Mouse (Mus musculus) limb, embryonic 11.5 days (tissue): ENCODE measurements around the gene Ajm1. TPM values are rescaled to one million over a fixed set of nuclear protein-coding genes. Genes with fewer than 3 reads are reported as not detected.
A peak's percentile ranks its signal among the peaks of the same experiment; 100 is the strongest.

ENCODE experiments used
- ATAC-seq: fragments of 200-750 bp; cut with Nextera tagmentation; 2 replicates; pipeline ENCODE4 v1.8.0; 2017; ENCODE audit warnings: low read depth; ENCODE audit not compliant: insufficient number of reproducible peaks, low FRiP score, low TSS enrichment
- DNase-seq: peaks from one replicate; pipeline ENCODE4 v3.0.0-alpha.2; 2015; ENCODE audit warnings: low spot score
- H3K27ac ChIP-seq: fragments of 300-500 bp; sonication (generic); replicated peaks from 2 replicates; pipeline ENCODE4 v1.5.1; 2014; ENCODE audit warnings: low read depth, mild to moderate bottlenecking, low read length
- H3K27me3 ChIP-seq: fragments of 300-500 bp; sonication (generic); 2 replicates; pipeline ENCODE4 v1.6.1; 2014; ENCODE audit warnings: mild to moderate bottlenecking, low read length, mixed read lengths; ENCODE audit not compliant: control insufficient read depth, insufficient read depth
- H3K36me3 ChIP-seq: fragments of 300-500 bp; sonication (generic); 2 replicates; pipeline ENCODE4 v1.6.1; 2014; ENCODE audit warnings: mild to moderate bottlenecking, low read length, moderate library complexity, mixed read lengths; ENCODE audit not compliant: control insufficient read depth, insufficient read depth
- H3K4me1 ChIP-seq: fragments of 300-500 bp; sonication (generic); 2 replicates; pipeline ENCODE4 v1.6.1; 2014; ENCODE audit warnings: low read length, mixed read lengths; ENCODE audit not compliant: control insufficient read depth, insufficient read depth
- H3K4me2 ChIP-seq: fragments of 300-500 bp; sonication (generic); 2 replicates; pipeline ENCODE4 v1.6.1; 2014; ENCODE audit warnings: low read depth, mild to moderate bottlenecking, moderate library complexity; ENCODE audit not compliant: severe bottlenecking
- H3K4me3 ChIP-seq: fragments of 300-500 bp; sonication (generic); 2 replicates; pipeline ENCODE4 v1.5.1; 2014; ENCODE audit warnings: low read depth, low read length
- H3K9ac ChIP-seq: fragments of 300-500 bp; sonication (generic); 2 replicates; pipeline ENCODE4 v1.6.1; 2014; ENCODE audit warnings: mild to moderate bottlenecking, low read length
- H3K9me3 ChIP-seq: fragments of 300-500 bp; sonication (generic); 2 replicates; pipeline ENCODE4 v1.6.1; 2016; ENCODE audit warnings: low read length; ENCODE audit not compliant: control insufficient read depth
- WGBS: fragments of 180-500 bp; shearing (Covaris S2); extraction: QIAGEN DNeasy Blood & Tissue Kit; methylation state at CpG from one replicate; pipeline ENCODE4 v1.1.7; 2014; 5-methylcytosine and 5-hydroxymethylcytosine counted together
- polyA plus RNA-seq: library from polyadenylated mRNA; unstranded; fragments of >200 nt; fragmentation: Nextera tagmentation; extraction: Ambion mirVana; gene quantifications from 2 replicates; pipeline ENCODE4 v1.2.1, GENCODE M21; 2014

The Ajm1 gene
- polyA plus RNA-seq, 1 experiment from 2014 or later: 0.04 TPM

DNA sequence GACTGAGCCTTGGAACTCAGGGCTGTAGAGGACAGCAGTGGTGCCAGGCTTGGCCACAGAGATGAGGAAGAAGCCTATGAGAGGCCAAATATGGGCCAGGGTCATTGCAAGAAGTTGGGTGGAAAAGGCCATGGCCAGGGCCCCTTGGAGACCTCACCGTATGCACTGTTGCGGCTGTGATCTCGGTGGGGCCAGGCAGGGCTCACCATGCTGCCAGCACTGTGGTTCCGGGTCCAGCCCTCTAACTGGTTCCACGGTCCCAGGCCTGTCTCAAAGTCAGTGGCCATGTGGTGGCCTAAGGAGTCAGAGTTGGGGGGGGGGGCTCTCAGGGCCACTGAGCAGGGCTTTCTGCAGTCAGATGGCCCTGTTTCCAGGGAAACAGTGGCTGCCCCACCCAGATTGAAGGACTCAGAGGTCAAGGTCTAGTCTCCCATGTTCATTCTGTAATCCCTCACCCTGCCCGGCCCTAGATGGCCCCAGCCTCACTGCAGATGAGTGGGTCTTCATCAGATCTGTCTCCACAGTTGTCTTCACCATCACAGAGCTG is 13.0 kb downstream of the Ajm1 start:
- ATAC-seq: no peak
- no peak for DNase-seq
- H3K9ac ChIP-seq: no peak overlapping the region
- 92% methylated on average over 6 of the region's 6 CpGs for WGBS
- H3K4me3 ChIP-seq: no peak overlapping the region
- H3K4me2 ChIP-seq: no peak overlapping the region
- no peaks in the 10 kb centered on the region for H3K4me1 ChIP-seq
- no peaks in the 10 kb centered on the region for H3K27me3 ChIP-seq
- H3K9me3 ChIP-seq: no peaks in the 10 kb centered on the region
- no peak overlapping the region for H3K27ac ChIP-seq
- H3K36me3 ChIP-seq: peaks cover 9% of the 10 kb centered on the region

DNA sequence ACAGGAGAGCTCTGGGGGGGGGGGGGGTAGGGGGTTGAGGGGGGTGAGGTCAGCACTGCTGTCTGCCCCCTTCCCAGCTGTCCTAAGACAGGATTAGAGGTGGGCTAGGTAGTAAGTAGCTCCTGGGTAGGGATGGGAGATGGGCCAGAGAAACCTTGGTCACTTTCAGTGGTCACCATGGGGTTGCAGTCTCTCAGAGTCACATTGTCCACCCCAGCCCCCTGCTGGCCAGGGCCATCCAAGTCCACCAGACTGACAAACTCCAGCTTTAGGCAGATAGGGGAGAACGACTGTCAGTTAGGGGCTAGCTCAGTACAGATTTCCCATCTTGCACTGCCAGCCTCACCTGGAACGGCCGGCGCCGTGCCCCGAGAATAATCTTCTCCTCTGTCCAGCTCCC is 15.0 kb downstream of the Ajm1 start:
- H3K4me3 ChIP-seq: no peak overlapping the region
- peaks cover 18% of the 10 kb centered on the region for H3K36me3 ChIP-seq
- H3K27ac ChIP-seq: no peak overlapping the region
- H3K9ac ChIP-seq: no peak overlapping the region
- no peaks in the 10 kb centered on the region for H3K9me3 ChIP-seq
- H3K4me2 ChIP-seq: no peak overlapping the region
- DNase-seq: no peak
- no peaks in the 10 kb centered on the region for H3K27me3 ChIP-seq
- no peaks in the 10 kb centered on the region for H3K4me1 ChIP-seq
- 89% methylated on average over 6 of the region's 6 CpGs for WGBS
- no peak for ATAC-seq

DNA sequence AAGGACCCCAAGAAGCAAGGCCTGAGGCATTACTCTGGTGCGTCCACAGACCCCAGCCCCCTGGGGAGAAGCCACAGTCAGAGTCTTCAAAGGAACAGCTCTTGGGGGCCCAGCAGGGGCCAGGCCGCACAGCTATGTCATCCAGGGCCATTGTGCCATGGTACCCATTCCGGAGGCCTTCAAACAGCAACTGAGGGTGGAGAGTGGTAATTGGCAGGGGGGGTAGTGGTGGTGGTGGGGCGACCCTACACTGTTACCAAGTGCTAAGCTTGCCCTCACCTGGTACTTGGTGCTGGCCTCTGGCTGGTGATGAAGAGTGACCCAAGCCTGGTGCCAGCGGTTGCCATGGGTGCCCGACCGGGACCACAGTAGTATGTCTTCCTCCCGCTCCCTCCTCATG is 15.8 kb downstream of the Ajm1 start:
- Histone ChIP-seq H3K4me3 (no peak overlapping the region), H3K9me3 (no peaks in the 10 kb centered on the region), H3K4me2 (no peak overlapping the region), H3K9ac (no peak overlapping the region), H3K27ac (no peak overlapping the region), H3K27me3 (no peaks in the 10 kb centered on the region), H3K4me1 (no peaks in the 10 kb centered on the region), H3K36me3 (peaks cover 24% of the 10 kb centered on the region)
- DNase-seq (no peak), ATAC-seq (no peak)
- 88% methylated on average over 8 of the region's 8 CpGs for WGBS

DNA sequence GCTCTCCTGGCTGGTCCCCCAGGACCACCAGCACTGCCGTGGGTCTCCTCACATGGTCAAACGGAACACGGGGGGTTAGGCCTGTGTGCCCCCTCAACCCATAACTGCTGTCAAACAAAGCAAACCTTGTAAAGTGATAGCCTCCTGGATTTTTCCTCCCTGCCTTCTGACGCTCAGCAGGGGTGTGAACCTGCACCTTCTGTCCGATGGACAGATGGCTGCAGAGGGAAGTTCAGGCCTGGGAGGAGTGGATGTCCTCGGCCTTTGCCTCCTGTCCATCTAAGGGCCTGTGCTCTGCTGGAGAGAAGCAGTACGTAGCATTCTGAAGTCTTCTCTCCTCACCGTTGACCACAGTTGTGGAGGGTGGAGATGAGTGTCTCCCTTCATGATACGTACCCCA is 19.6 kb downstream of the Ajm1 start:
- peaks cover 10% of the 10 kb centered on the region for H3K4me1 ChIP-seq
- peaks cover 26% of the 10 kb centered on the region for H3K36me3 ChIP-seq
- H3K9me3 ChIP-seq: no peaks in the 10 kb centered on the region
- no peak overlapping the region for H3K9ac ChIP-seq
- H3K27ac ChIP-seq: no peak overlapping the region
- 83% methylated on average over 9 of the region's 9 CpGs for WGBS
- H3K4me3 ChIP-seq: no peak overlapping the region
- DNase-seq: no peak
- no peak for ATAC-seq
- H3K27me3 ChIP-seq: no peaks in the 10 kb centered on the region
- H3K4me2 ChIP-seq: no peak overlapping the region

DNA sequence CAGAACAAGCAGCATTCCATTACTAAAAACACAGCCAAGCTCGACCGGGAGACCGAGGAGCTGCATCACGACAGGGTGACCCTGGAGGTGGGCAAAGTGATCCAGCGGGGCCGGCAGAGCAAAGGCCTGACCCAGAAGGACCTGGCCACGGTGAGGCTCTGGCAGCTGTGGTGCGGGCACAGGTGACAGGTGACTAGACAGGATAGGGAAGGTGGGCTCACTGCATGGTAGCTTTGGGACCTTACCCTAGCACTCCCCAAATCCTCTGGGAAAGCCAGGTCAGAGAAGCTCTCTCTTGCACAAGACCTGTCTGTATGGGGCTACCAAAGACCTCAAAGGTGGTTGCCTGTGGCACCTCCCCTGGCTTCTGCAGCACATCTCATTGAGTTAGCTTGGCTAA is 21.0 kb downstream of the Ajm1 start:
- DNase-seq: no peak
- H3K9ac ChIP-seq: no peak overlapping the region
- no peaks in the 10 kb centered on the region for H3K27me3 ChIP-seq
- 85% methylated on average over 8 of the region's 8 CpGs for WGBS
- H3K9me3 ChIP-seq: no peaks in the 10 kb centered on the region
- H3K4me2 ChIP-seq: no peak overlapping the region
- H3K4me3 ChIP-seq: no peak overlapping the region
- peaks cover 10% of the 10 kb centered on the region for H3K4me1 ChIP-seq
- no peak for ATAC-seq
- no peak overlapping the region for H3K27ac ChIP-seq
- H3K36me3 ChIP-seq: peaks cover 26% of the 10 kb centered on the region

DNA sequence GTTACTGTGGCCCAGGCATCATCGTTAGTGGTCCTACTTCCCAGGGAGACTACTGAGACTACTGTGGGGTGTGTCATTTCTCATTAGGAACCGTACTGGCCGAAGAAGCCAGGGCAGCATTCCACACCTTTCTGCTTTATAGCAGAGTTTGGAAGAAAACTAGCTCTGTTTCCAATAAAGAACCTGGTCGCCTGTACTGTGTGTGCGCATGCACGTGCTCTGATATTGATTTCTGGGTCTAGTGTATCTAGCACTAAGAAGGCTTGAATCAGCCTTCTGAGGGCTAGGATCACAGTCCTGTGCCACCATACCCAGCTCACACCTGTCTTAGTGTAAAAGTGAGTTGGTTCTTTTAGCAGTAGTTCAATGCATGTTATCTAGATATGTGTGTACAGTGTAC is 22.8 kb downstream of the Ajm1 start:
- H3K36me3 ChIP-seq: peaks cover 22% of the 10 kb centered on the region
- H3K4me1 ChIP-seq: peaks cover 10% of the 10 kb centered on the region
- peak overlapping the region; percentile 93 for H3K4me2 ChIP-seq
- H3K9me3 ChIP-seq: no peaks in the 10 kb centered on the region
- H3K27ac ChIP-seq: no peak overlapping the region
- no peaks in the 10 kb centered on the region for H3K27me3 ChIP-seq
- DNase-seq (no peak), ATAC-seq (no peak)
- H3K4me3 ChIP-seq: peak overlapping the region; percentile 98
- 55% methylated on average over 6 of the region's 6 CpGs for WGBS
- peak overlapping the region; percentile 93; the same call in 1 of the 2 replicates for H3K9ac ChIP-seq

DNA sequence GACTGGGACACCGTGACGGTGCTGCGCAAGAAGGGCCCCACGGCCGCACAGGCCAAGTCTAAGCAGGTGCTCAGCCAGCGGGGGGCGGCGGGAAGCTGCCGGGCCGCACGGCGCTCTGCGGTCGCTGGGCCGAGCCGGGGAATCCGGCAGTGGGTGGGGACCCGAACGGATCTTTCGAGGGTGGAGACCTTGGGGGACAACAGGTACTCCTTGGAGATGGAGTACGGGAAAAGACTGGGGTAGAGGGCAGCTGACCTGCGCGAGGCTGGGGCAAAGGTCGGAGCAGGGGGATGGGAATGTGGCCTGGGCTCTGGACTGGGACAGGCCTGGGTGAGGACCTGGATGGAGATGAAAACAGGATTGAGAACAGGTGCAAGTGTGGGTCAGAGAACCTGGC is 23.6 kb downstream of the Ajm1 start:
- DNase-seq: no peak

DNA sequence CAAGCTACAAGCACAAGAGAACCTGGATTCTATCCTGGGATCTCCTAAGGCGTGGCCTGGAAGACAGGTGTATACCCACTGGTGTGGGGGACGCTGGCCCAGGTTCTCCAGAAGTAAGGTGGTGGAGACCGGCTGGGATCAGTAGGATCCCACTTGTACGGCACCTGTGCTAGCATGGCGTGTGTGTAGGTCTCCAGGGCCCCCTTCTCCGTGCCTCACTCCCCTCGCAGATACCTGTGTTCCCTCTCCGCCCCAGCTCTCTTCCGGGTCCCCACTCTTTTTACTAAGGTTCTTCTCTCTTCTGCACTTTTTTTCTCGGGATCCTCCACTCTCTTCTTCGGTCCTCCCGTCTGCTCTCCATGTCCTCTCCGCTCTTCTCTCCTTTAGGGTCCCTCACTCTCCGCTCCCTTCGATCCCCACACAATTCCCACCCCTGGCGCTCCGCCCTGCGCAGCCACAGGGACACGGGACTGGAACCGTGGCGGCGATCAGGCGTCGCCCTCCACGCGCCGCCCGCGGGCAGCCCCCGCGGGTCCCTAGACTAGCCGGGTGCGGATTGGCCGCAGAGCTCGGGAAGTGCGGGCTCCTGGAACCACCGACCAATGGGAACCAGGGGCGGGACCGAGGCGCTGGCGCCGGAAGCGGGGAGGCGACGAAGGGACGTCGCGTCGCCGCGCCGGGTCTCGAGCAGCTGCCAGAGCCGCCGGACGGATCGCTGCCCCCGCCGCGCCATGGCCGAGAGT is 24.2 kb downstream of the Ajm1 start, which contains the start of gene Edf1:
Gene Edf1, plus strand, starts transcription at position 627 of the 743 bp plus-strand sequence.
- ATAC-seq (peak; percentile 93), DNase-seq (peak; percentile 93)
- peaks cover 12% of the 10 kb centered on the region for H3K36me3 ChIP-seq
- H3K27ac ChIP-seq: peak within 1 kb of the TSS; percentile 33; the same call in 1 of the 2 replicates
- no peaks in the 10 kb centered on the region for H3K9me3 ChIP-seq
- H3K27me3 ChIP-seq: no peaks in the 10 kb centered on the region
- H3K4me3 ChIP-seq: peak within 1 kb of the TSS; percentile 98
- WGBS: under 1% methylated on average over 61 of the region's 61 CpGs
- peak within 1 kb of the TSS; percentile 93 for H3K9ac ChIP-seq
- peak within 1 kb of the TSS; percentile 93 for H3K4me2 ChIP-seq
- H3K4me1 ChIP-seq: peaks cover 10% of the 10 kb centered on the region

More for the DNA sequence above, 23.6 kb downstream of the Ajm1 start:
- peak overlapping the region; percentile 93 for H3K9ac ChIP-seq
- H3K9me3 ChIP-seq: no peaks in the 10 kb centered on the region
- peak overlapping the region; percentile 98 for H3K4me3 ChIP-seq
- no peaks in the 10 kb centered on the region for H3K27me3 ChIP-seq
- H3K4me2 ChIP-seq: peak overlapping the region; percentile 93
- H3K36me3 ChIP-seq: peaks cover 16% of the 10 kb centered on the region
- no peak; the same call in 1 of the 2 replicates for ATAC-seq
- H3K27ac ChIP-seq: peak overlapping the region; percentile 33; the same call in 1 of the 2 replicates
- WGBS: under 1% methylated on average over 24 of the region's 24 CpGs
- peaks cover 10% of the 10 kb centered on the region for H3K4me1 ChIP-seq
